Mouse (Mus musculus) embryonic facial prominence, embryonic 12.5 days (tissue): ENCODE data around the gene Prdm1. TPM values are rescaled to one million over a fixed set of nuclear protein-coding genes. Genes with fewer than 3 reads are reported as not detected.

Source experiments
- ATAC-seq: fragments of 200-750 bp; cut with Nextera tagmentation; 2 replicates; pipeline ENCODE4 v1.8.0; 2017; ENCODE audit not compliant: insufficient number of reproducible peaks, insufficient read depth, low FRiP score, low TSS enrichment
- H3K27ac ChIP-seq: fragments of 300-500 bp; sonication (generic); 2 replicates; pipeline ENCODE4 v1.5.1; 2016; ENCODE audit warnings: mild to moderate bottlenecking
- H3K27me3 ChIP-seq: fragments of 300-500 bp; sonication (generic); 2 replicates; pipeline ENCODE4 v1.6.1; 2016; ENCODE audit warnings: mild to moderate bottlenecking, moderate library complexity
- H3K36me3 ChIP-seq: fragments of 300-500 bp; sonication (generic); 2 replicates; pipeline ENCODE4 v1.6.1; 2016; ENCODE audit warnings: mild to moderate bottlenecking
- H3K4me1 ChIP-seq: fragments of 300-500 bp; sonication (generic); 2 replicates; pipeline ENCODE4 v1.6.1; 2016
- H3K4me2 ChIP-seq: fragments of 300-500 bp; sonication (generic); replicated peaks from 2 replicates; pipeline ENCODE4 v1.6.1; 2016; ENCODE audit warnings: mild to moderate bottlenecking, moderate library complexity
- H3K4me3 ChIP-seq: fragments of 300-500 bp; sonication (generic); 2 replicates; pipeline ENCODE4 v1.5.1; 2016; ENCODE audit warnings: mild to moderate bottlenecking
- H3K9ac ChIP-seq: fragments of 300-500 bp; sonication (generic); 2 replicates; pipeline ENCODE4 v1.6.1; 2016; ENCODE audit warnings: mild to moderate bottlenecking, moderate library complexity
- H3K9me3 ChIP-seq: fragments of 300-500 bp; sonication (generic); 2 replicates; pipeline ENCODE4 v1.6.1; 2016; ENCODE audit warnings: mild to moderate bottlenecking, moderate library complexity
- WGBS: fragments of 180-500 bp; shearing (Covaris S2); methylation state at CpG from one replicate; pipeline ENCODE4 v1.1.7; 2016; 5-methylcytosine and 5-hydroxymethylcytosine counted together
- polyA plus RNA-seq: library from polyadenylated mRNA; unstranded; fragments of >200 nt; fragmentation: Nextera tagmentation; extraction: Ambion mirVana; gene quantifications from 2 replicates; pipeline ENCODE4 v1.2.1, GENCODE M21; 2016

Gene Prdm1
- polyA plus RNA-seq, 1 experiment from 2014 or later: 3.8 TPM

DNA sequence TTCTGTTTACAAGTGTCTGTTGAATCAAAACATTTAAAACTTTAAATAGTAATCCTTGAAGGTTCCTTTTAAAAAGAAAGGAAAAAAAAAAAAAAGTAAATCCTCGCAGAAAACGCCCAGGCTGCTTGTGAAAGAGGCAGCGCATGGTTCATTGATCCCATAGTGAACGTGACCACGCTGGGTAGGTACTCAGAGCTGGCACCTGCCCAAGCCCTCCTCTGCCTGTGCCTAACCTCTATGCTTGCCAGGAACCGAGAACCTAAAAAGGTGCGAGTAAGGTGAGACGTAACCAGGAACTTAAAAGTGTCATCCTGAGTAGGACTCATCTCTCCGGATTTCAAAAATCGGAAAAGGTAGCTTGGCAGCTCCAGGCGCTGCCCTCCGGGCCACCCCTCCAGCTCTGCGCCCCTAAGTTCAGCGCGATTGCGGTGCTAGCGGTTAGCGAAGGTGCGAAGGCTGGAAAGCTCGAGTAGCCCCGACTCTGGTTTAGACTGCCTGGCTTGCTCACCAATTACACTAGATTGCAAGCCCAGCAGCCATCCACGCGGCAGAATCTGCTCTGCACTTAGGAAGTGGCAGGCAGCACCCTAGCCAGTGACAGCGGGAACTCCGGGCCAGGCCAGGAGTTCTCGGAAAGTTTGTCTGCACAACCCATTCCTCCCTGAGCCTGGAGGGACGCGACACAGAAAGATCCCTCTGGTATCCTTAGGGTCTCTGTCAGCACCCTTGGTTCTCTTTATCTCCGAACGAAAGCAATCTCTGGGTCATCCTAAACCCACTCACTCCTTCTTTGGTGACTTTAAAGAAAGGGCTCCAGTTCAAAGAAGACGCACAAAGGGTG is 1.3 kb downstream of the Prdm1 start:
- peaks cover 19% of the 10 kb centered on the region for H3K27me3 ChIP-seq
- H3K4me2 ChIP-seq: peak overlapping the region; percentile 50
- no peak; the same call in 1 of the 2 replicates for ATAC-seq
- H3K4me3 ChIP-seq: peak overlapping the region; percentile 28
- peaks cover 15% of the 10 kb centered on the region for H3K4me1 ChIP-seq
- WGBS: 1% methylated on average over 31 of the region's 31 CpGs
- H3K9ac ChIP-seq: no peak overlapping the region
- no peak overlapping the region for H3K27ac ChIP-seq
- no peaks in the 10 kb centered on the region for H3K36me3 ChIP-seq
- H3K9me3 ChIP-seq: no peaks in the 10 kb centered on the region

DNA sequence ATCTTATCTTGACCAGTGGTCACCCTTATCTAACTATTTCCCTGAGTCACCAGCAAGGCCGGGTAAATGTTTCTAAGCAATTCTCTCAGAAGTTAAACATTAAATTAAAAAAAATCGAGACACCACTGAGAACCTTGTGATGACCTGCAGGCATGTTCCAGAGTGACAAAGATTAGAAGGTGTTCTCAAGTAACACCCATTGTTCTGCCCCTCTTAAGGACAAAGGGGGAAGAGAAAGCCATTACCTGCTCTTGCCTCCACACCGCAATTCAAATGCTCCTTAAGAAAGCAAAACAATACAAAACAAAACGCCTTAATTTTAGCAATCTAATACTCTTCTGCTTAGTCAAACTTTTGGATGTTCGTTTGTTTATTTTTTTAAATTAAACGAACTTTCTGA is 8.1 kb downstream of the Prdm1 start:
- 29% methylated on average over 6 of the region's 6 CpGs for WGBS
- Histone ChIP-seq H3K4me3 (no peak overlapping the region), H3K9me3 (no peaks in the 10 kb centered on the region), H3K27ac (no peak overlapping the region), H3K36me3 (no peaks in the 10 kb centered on the region), H3K4me2 (no peak overlapping the region), H3K9ac (no peak overlapping the region), H3K27me3 (peaks cover 5% of the 10 kb centered on the region; the same call in 1 of the 2 replicates), H3K4me1 (no peaks in the 10 kb centered on the region)
- no peak for ATAC-seq

DNA sequence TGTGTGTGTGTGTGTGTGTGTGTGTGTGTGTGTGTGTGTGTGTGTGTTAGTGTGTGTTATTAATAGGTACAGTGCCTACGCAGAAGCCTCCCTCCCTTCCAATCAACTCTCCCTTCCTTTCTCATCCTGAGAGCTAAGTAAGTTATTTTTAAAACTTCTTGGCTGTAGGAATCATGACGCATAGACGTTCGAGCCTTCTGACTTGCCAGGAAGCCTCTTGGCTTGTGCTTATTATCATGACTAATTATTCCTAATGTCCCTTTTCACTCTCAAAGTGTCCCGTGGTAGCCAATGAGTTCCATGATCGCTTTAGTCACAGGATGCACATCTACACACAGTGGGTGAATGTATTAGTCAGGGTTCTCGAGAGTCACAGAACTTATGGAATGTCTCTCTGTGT is 9.7 kb downstream of the Prdm1 start:
- Histone ChIP-seq H3K4me1 (no peaks in the 10 kb centered on the region), H3K4me3 (no peak overlapping the region), H3K36me3 (no peaks in the 10 kb centered on the region), H3K27me3 (0 out of 2 replicates have a peak, but pooled peaks cover 3% of the 10 kb centered on the region), H3K9ac (no peak overlapping the region), H3K9me3 (no peaks in the 10 kb centered on the region), H3K27ac (no peak overlapping the region), H3K4me2 (no peak overlapping the region)
- 82% methylated on average over 7 of the region's 7 CpGs for WGBS
- no peak for ATAC-seq

DNA sequence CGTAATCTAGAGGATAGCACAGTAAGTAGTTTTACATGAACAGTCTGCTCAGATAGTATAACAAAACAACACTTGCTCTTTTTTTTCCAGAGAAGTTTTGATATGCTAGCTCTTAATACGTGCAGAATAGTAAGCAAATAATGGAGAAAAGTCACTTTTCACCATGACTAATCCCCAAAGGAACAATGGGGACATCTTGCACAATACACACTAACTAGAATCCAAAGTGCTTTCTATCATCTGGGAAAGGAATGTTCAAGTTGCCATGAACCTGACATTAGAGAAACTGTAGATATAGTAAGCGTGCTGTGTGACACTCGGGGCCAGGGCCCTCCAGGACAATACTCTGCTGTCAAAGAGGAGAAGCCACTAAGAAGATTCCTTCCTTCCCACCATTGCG is 15.2 kb downstream of the Prdm1 start:
- Histone ChIP-seq H3K36me3 (no peaks in the 10 kb centered on the region), H3K4me3 (no peak overlapping the region), H3K27ac (no peak overlapping the region), H3K27me3 (no peaks in the 10 kb centered on the region), H3K4me1 (peaks cover 2% of the 10 kb centered on the region; the same call in 1 of the 2 replicates), H3K9ac (no peak overlapping the region), H3K4me2 (no peak overlapping the region), H3K9me3 (no peaks in the 10 kb centered on the region)
- WGBS: 87% methylated on average over 5 of the region's 5 CpGs
- no peak for ATAC-seq

DNA sequence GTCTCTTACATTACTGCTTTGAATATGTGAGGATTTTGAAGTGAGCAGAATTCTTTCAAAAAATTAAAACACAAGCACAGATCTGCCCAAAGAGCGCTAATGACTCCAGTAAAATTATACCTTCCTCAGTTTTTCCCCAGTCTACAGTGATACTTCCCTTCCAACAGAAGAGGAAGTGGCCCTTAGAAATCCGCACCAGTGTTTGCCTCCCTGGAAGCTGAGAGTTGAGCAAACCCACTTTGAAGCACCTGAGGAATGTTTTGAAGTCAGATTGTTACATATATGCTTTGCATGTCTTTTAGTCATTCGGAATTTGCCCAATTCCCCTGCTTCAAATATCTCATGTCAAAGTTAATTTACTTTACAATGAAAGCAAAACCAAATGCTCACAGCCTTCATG is 17.3 kb downstream of the Prdm1 start:
- ATAC-seq: no peak
- Histone ChIP-seq H3K27ac (no peak overlapping the region), H3K9ac (no peak overlapping the region), H3K27me3 (no peaks in the 10 kb centered on the region), H3K4me2 (no peak overlapping the region), H3K4me3 (no peak overlapping the region), H3K36me3 (no peaks in the 10 kb centered on the region), H3K9me3 (no peaks in the 10 kb centered on the region), H3K4me1 (peaks cover 3% of the 10 kb centered on the region; the same call in 1 of the 2 replicates)
- WGBS: 71% methylated on average over 3 of the region's 3 CpGs

DNA sequence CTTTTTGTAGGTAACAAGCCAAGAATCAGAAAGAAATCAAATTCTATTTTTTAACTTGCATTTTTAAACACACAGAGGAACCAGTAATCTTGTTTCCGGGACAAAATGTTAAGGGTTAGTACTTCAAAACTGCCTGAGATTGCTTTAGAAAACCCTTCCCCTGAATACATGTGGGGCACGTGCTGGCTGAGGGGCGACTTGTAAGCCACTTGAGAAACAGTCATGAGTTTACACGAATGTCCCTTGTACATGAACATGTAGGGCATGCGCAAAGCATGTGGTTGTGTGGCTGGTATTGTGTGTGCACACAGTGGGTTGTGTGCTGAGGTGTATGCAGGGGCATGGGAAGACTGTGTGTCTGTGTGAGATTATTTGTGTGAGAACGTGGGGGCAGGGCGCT is 19.7 kb downstream of the Prdm1 start:
- H3K9ac ChIP-seq: no peak overlapping the region
- H3K4me2 ChIP-seq: no peak overlapping the region
- H3K9me3 ChIP-seq: no peaks in the 10 kb centered on the region
- H3K4me1 ChIP-seq: peaks cover 3% of the 10 kb centered on the region; the same call in 1 of the 2 replicates
- no peak overlapping the region for H3K27ac ChIP-seq
- H3K36me3 ChIP-seq: no peaks in the 10 kb centered on the region
- H3K27me3 ChIP-seq: no peaks in the 10 kb centered on the region
- no peak for ATAC-seq
- no peak overlapping the region for H3K4me3 ChIP-seq
- 86% methylated on average over 7 of the region's 7 CpGs for WGBS

DNA sequence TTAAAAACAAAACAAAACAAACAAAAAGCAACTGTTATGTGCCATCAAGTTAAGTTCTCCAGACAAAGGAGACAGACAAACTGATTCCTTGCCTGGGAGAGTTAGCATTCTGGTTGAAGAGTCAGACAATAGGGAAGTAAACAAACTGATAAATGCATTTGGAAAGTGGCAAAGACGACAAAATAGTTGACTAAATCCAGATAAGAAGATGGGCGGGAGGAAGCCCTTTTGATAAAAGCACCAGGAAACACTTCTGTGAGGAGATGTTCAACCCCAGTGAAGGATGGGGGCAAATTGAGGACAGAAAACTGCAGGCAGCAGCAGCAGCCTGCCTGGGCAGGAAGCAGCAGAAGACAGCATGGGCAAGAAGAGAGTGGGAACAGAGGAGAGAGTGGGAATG is 20.3 kb downstream of the Prdm1 start:
- Histone ChIP-seq H3K36me3 (no peaks in the 10 kb centered on the region), H3K9me3 (no peaks in the 10 kb centered on the region), H3K27me3 (no peaks in the 10 kb centered on the region), H3K9ac (no peak overlapping the region), H3K4me2 (no peak overlapping the region), H3K27ac (no peak overlapping the region), H3K4me1 (peaks cover 3% of the 10 kb centered on the region; the same call in 1 of the 2 replicates), H3K4me3 (no peak overlapping the region)
- no peak for ATAC-seq
- 45% methylated on average over 2 of the region's 2 CpGs for WGBS

DNA sequence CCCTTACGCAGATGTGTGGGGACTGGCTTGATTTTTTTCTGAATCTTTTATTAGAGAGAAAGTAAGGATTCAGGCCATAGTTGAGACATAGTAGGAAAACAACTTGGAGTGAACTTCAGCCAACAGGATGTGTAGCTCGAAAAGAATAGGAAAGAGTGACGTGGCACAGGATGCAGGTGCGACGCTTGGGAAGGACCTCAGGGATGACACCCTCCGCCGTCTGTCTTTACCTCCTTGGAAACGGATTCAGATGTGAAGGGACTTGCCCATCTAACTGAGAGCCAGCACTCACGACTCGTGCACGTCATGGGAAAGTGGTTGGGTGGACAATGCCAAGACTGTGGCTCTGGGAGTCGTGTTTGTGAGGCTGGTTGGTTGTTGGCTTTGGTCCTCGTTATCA is 25.4 kb downstream of the Prdm1 start:
- no peaks in the 10 kb centered on the region for H3K36me3 ChIP-seq
- no peak overlapping the region for H3K9ac ChIP-seq
- H3K4me2 ChIP-seq: no peak overlapping the region
- H3K9me3 ChIP-seq: no peaks in the 10 kb centered on the region
- no peak overlapping the region for H3K4me3 ChIP-seq
- no peaks in the 10 kb centered on the region for H3K4me1 ChIP-seq
- no peak for ATAC-seq
- 78% methylated on average over 13 of the region's 13 CpGs for WGBS
- H3K27ac ChIP-seq: no peak overlapping the region
- H3K27me3 ChIP-seq: no peaks in the 10 kb centered on the region

DNA sequence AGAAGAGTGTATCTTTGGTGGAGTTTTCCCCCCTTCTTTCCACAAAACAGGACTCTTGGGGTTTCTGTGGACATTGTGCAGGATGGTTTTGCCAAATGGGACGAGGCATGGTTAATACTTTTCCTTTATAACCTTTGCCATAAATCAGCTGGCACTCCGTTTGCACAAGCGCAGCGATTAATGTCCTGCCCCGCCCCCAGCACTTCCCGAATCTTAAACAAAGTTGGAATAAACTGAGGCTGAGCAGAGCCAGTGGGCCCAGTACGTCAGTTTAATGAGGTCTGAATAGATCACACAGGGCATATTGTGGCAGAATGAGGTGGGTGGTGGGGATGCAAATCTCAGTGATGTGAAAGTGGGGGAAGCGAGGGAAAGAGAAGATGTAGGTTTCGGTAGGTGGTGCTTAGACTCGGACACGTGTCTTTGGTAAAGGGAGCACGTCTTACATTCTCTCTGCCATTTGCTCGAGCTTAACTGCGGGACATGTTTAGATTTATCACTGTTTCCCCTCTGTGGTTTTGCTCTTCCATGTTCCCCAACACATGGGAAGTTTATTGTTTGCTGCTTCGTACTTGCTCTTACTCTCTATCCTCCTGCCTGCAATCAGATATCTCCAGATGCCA is 28.3 kb downstream of the Prdm1 start:
- no peaks in the 10 kb centered on the region for H3K27me3 ChIP-seq
- WGBS: 85% methylated on average over 15 of the region's 15 CpGs
- no peak overlapping the region for H3K27ac ChIP-seq
- H3K4me2 ChIP-seq: no peak overlapping the region
- no peaks in the 10 kb centered on the region for H3K36me3 ChIP-seq
- no peaks in the 10 kb centered on the region for H3K9me3 ChIP-seq
- ATAC-seq: no peak
- no peak overlapping the region for H3K9ac ChIP-seq
- H3K4me3 ChIP-seq: no peak overlapping the region
- H3K4me1 ChIP-seq: no peaks in the 10 kb centered on the region

DNA sequence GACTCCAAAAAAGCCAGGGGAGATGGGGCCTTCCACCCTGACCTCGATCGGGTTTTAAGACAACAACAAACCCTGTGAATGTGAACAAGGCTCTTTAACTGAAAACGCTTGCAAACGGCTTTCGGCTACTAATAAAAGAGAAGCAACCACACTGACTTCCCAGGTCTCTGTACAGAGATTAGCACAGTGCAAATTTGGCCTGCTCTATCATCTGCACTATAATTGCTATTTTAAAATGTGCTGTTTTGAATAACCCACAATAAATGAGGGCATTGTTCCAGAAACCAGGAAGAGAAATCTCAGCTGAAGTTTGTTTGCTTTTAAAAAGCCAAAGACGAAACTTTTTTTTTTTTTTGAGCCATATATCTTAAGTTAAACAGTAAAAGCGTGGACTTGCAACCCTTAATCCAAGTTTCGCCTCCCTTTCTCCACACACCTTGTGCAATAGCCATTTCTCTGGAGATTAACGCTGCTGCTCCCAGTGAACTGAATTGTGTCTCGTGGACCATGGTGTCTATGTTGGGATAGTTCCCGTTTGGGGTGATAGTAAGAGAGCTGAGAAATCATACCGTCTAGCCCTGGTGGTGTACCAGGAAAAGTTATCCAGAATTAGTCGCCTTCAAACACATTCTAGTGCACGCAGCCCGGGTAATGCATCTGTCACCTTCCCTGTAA is 34.3 kb downstream of the Prdm1 start:
- Histone ChIP-seq H3K4me1 (no peaks in the 10 kb centered on the region), H3K4me3 (no peak overlapping the region), H3K9me3 (no peaks in the 10 kb centered on the region), H3K9ac (no peak overlapping the region), H3K36me3 (no peaks in the 10 kb centered on the region), H3K27ac (no peak overlapping the region), H3K4me2 (no peak overlapping the region), H3K27me3 (no peaks in the 10 kb centered on the region)
- ATAC-seq: no peak
- 71% methylated on average over 15 of the region's 15 CpGs for WGBS

DNA sequence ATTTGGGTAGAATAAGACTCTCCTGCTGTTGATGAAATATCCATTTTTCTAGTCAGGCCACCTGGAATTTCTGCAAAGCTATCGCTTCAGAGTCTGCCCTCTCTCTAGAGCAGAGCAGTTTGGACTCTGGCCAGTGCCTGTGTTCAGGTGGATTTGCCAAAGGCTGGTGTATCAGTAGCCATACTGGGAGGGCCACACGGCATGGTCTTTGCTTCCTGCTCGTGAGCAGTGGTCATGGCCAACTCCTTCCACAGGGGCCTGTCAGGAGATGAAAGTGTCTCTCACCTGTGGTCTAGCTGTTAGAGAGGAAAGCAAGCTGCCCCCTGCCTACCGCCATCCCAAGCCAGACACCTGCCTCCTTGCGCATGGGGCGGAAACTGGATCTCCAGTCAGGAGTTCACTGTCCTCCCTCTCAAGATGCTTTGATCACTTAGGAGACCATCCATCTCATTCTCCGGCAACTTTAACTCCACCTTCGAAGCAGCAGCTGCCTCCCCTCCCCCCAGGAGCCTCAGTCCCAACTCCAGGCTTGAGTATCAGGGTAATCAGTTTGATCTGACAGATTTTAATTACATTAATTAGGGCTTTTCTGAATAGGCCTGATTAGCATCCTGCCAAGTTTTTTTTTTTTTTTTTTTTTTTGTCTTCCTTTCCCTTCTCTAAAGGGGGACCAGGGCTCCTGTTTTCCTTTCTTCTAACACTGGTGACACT is 35.3 kb downstream of the Prdm1 start:
- H3K27me3 ChIP-seq: no peaks in the 10 kb centered on the region
- no peak overlapping the region for H3K9ac ChIP-seq
- ATAC-seq: no peak
- WGBS: 61% methylated on average over 8 of the region's 8 CpGs
- H3K4me1 ChIP-seq: no peaks in the 10 kb centered on the region
- H3K4me3 ChIP-seq: no peak overlapping the region
- no peaks in the 10 kb centered on the region for H3K9me3 ChIP-seq
- no peaks in the 10 kb centered on the region for H3K36me3 ChIP-seq
- H3K4me2 ChIP-seq: no peak overlapping the region
- no peak overlapping the region for H3K27ac ChIP-seq
